8 mouse cellular contexts compared by ENCODE assay signal in genomic region chr2:33436035-33436580, GRCm38 (mm10). TPM values are rescaled to one million over a fixed set of nuclear protein-coding genes. Genes with fewer than 3 reads are reported as not detected.
DNase-seq lines count a peak whose midpoint lies in the region; ATAC-seq and TF ChIP-seq lines count a peak whose summit lies in the region.

No protein-coding gene starts in this region.

- peaks cover 14% of the 10 kb centered on the region for H3K4me1 ChIP-seq in ES-Bruce4 (ENCODE audit: control insufficient read depth, insufficient read depth, low read length)
- no peaks in the 10 kb centered on the region; the same call in 1 of the 2 replicates for H3K4me1 ChIP-seq in bone marrow, adult 2 months (ENCODE audit: control insufficient read depth, insufficient read depth, low read length)
- H3K4me1 ChIP-seq in hindbrain, embryonic 12.5 days: peaks cover 42% of the 10 kb centered on the region

- H3K27me3 ChIP-seq in ES-Bruce4 (ENCODE audit: control insufficient read depth, insufficient read depth, low read length, poor library complexity, severe bottlenecking): no peaks in the 10 kb centered on the region
- H3K27me3 ChIP-seq in hindbrain, embryonic 12.5 days: peaks cover 9% of the 10 kb centered on the region; the same call in 1 of the 2 replicates

- no peak overlapping the region for H3K9ac ChIP-seq in ES-Bruce4 (ENCODE audit: low read depth, poor library complexity, severe bottlenecking)
- peak overlapping the region; percentile 8; the same call in 1 of the 2 replicates for H3K9ac ChIP-seq in hindbrain, embryonic 12.5 days

- no peak overlapping the region for H3K4me3 ChIP-seq in ES-Bruce4 (ENCODE audit: low read depth, low read length)
- H3K4me3 ChIP-seq in bone marrow, adult 2 months (replicated peaks; ENCODE audit: control insufficient read depth, low read depth, low read length): peak overlapping the region; percentile 48
- H3K4me3 ChIP-seq in hindbrain, embryonic 12.5 days: peak overlapping the region; percentile 11; the same call in 1 of the 2 replicates
- H3K4me3 ChIP-seq in macrophage (ENCODE audit: inconsistent target): no peak overlapping the region; the same call in 1 of the 2 replicates

- no peaks in the 10 kb centered on the region for H3K9me3 ChIP-seq in ES-Bruce4 (replicated peaks; ENCODE audit: control insufficient read depth, insufficient read depth, low read length, poor library complexity, severe bottlenecking)
- H3K9me3 ChIP-seq in hindbrain, embryonic 12.5 days (replicated peaks): no peaks in the 10 kb centered on the region

- peak; percentile 74; the same call in 1 of the 2 replicates for TF ChIP-seq EP300 in ES-Bruce4 (IDR thresholded peaks at IDR 0.05; ENCODE audit: insufficient read depth, low read depth, low read length)

- H3K36me3 ChIP-seq in ES-Bruce4 (ENCODE audit: control insufficient read depth, insufficient read depth, low read length, poor library complexity, severe bottlenecking) (no peaks in the 10 kb centered on the region), macrophage (ENCODE audit: inconsistent target) (no peaks in the 10 kb centered on the region)
- no peaks in the 10 kb centered on the region for H3K36me3 ChIP-seq in hindbrain, embryonic 12.5 days

- no peak for DNase-seq in cerebellum, postnatal 4 days (ENCODE audit: low spot score in 2 of 2)
- no peak for DNase-seq in gastrocnemius, postnatal 4 days (ENCODE audit: low spot score in 2 of 2)
- no peak for DNase-seq in gastrocnemius, postnatal 14 days
- DNase-seq in thymus, postnatal 14 days: no peak

- ATAC-seq in hindbrain, embryonic 12.5 days (ENCODE audit: low FRiP score): no peak

- H3K4me2 ChIP-seq in hindbrain, embryonic 12.5 days (replicated peaks): peak overlapping the region; percentile 48

- WGBS in bone marrow, adult 2 months: 12% methylated on average over 16 of the region's 16 CpGs
- WGBS in hindbrain, embryonic 12.5 days: 8% methylated on average over 16 of the region's 16 CpGs
- WGBS in macrophage (ENCODE audit: missing documents): 10% methylated on average over 15 of the region's 16 CpGs

- no peak for TF ChIP-seq CTCF in ES-Bruce4 (IDR thresholded peaks at IDR 0.05; ENCODE audit: low read depth, low read length)
- TF ChIP-seq CTCF in bone marrow, adult 2 months (IDR thresholded peaks at IDR 0.05; ENCODE audit: control insufficient read depth, insufficient read depth, low read length): no peak

- intact Hi-C loops in gastrocnemius, postnatal 14 days (cut with DNase I; ENCODE audit: low total_unique reads): no loop called here

- no peak for TF ChIP-seq POLR2A in ES-Bruce4 (IDR thresholded peaks at IDR 0.05; ENCODE audit: insufficient read depth, low read length)
- no peak for TF ChIP-seq POLR2A in bone marrow, adult 2 months (IDR thresholded peaks at IDR 0.05; ENCODE audit: borderline replicate concordance, control insufficient read depth, low read depth, low read length)

- H3K27ac ChIP-seq in ES-Bruce4 (ENCODE audit: insufficient read depth, low read length) (peak overlapping the region; percentile 91), macrophage (peak overlapping the region; percentile 19)
- H3K27ac ChIP-seq in bone marrow, adult 2 months (ENCODE audit: control insufficient read depth, insufficient read depth, low read depth, low read length, poor library complexity): no peak overlapping the region
- H3K27ac ChIP-seq in hindbrain, embryonic 12.5 days: no peak overlapping the region

- H3K79me2 ChIP-seq in macrophage (ENCODE audit: inconsistent target): no peaks in the 10 kb centered on the region

RNA-seq across cellular contexts. Expression of gene Zbtb34, which starts 5.0 kb away (rescaled TPM):
- polyA plus RNA-seq in ES-Bruce4 (2011; ENCODE audit: insufficient read depth, insufficient read length, low read depth, missing spikeins) (20.3 and 21.4 TPM in 2 replicates), macrophage (2018) (11.3 to 16.6 TPM (median 12.3 TPM) in 3 replicates)
- 3.1 and 5.7 TPM in 2 replicates for polyA plus RNA-seq in bone marrow, adult 2 months (2011; ENCODE audit: insufficient read depth, insufficient read length, low replicate concordance, missing spikeins)
- polyA plus RNA-seq in hindbrain, embryonic 12.5 days (2016; fragmentation: Nextera tagmentation; extraction: Ambion mirVana): 10.0 and 12.0 TPM in 2 replicates
- 10 to 100 TPM in 18 of 26 experiments, 1 to 10 TPM in 8; 3.6 to 51.7 (median 20.0) TPM for total RNA-seq in macrophage (2018; cell fraction: chromatin; rRNA removed)
- total RNA-seq in macrophage (2018; cell fraction: cytosol; rRNA removed): 10 to 100 TPM in 18 of 26 experiments, 1 to 10 TPM in 8; 3.8 to 26.9 (median 16.8) TPM
- 10 to 100 TPM in 23 of 26 experiments, 1 to 10 TPM in 3; 5.8 to 58.5 (median 19.7) TPM for total RNA-seq in macrophage (2018; cell fraction: nucleus; rRNA removed)
- total RNA-seq in gastrocnemius, postnatal 4 days (2021): 10 to 100 TPM; 17.3 to 18.4 TPM
- 1 to 10 TPM; 6.4 to 8.5 TPM for total RNA-seq in gastrocnemius, postnatal 14 days (2021)

RNA-seq across cellular contexts. Expression of gene Zbtb43, which starts 32.3 kb away (rescaled TPM):
- polyA plus RNA-seq in ES-Bruce4 (2011; ENCODE audit: insufficient read depth, insufficient read length, low read depth, missing spikeins) (23.4 and 31.3 TPM in 2 replicates), macrophage (2018) (10.3 to 12.9 TPM (median 11.6 TPM) in 3 replicates)
- polyA plus RNA-seq in bone marrow, adult 2 months (2011; ENCODE audit: insufficient read depth, insufficient read length, low replicate concordance, missing spikeins): 4.8 and 11.1 TPM in 2 replicates
- polyA plus RNA-seq in hindbrain, embryonic 12.5 days (2016; fragmentation: Nextera tagmentation; extraction: Ambion mirVana): 26.5 and 27.3 TPM in 2 replicates
- total RNA-seq in macrophage (2018; cell fraction: chromatin; rRNA removed): 10 to 100 TPM; 17.9 to 45.4 (median 27.9) TPM
- 10 to 100 TPM in 19 of 26 experiments, 1 to 10 TPM in 7; 7.4 to 15.3 (median 11.1) TPM for total RNA-seq in macrophage (2018; cell fraction: cytosol; rRNA removed)
- total RNA-seq in macrophage (2018; cell fraction: nucleus; rRNA removed): 10 to 100 TPM; 16.3 to 40.4 (median 24.7) TPM
- total RNA-seq in gastrocnemius, postnatal 4 days (2021): 10 to 100 TPM; 15.7 to 18.1 TPM
- total RNA-seq in gastrocnemius, postnatal 14 days (2021): 10 to 100 TPM; 14.6 to 17.4 TPM

Comparison
In these comparisons a context has a peak if more than half of its experiments do, and no peak if none do; other contexts are left out.
1. H3K27ac ChIP-seq: peak in ES-Bruce4 (single experiment) and macrophage (single experiment); none in bone marrow, adult 2 months (single experiment) and hindbrain, embryonic 12.5 days (single experiment).
2. H3K4me3 ChIP-seq: peak in bone marrow, adult 2 months (single experiment) and hindbrain, embryonic 12.5 days (single experiment); none in ES-Bruce4 (single experiment) and macrophage (single experiment).